Mouse (Mus musculus) MEL (cell line): Measurements from ENCODE around the gene Macrod1. TPM values are rescaled to one million over a fixed set of nuclear protein-coding genes. Genes with fewer than 3 reads are reported as not detected.

ENCODE experiments used
- DNase-seq: peaks from one replicate; pipeline ENCODE4 v3.0.0; 2011; ENCODE audit warnings: low read depth, low spot score
- H3K27ac ChIP-seq: 2 replicates; pipeline ENCODE4 v1.5.1; 2012; ENCODE audit warnings: low read depth, mild to moderate bottlenecking, control low read depth, low read length, moderate library complexity; ENCODE audit not compliant: control insufficient read depth
- H3K27me3 ChIP-seq, 2 experiments: fragments of 150-350 bp in 1 of 2; sonication (generic) in 1 of 2; 2 replicates each; pipeline ENCODE4 v1.6.1; 2012; ENCODE audit warnings: low read length in 2 of 2, mild to moderate bottlenecking in 2 of 2, improper control_type of control experiment in 1 of 2, moderate library complexity in 1 of 2; ENCODE audit not compliant: insufficient read depth in 2 of 2, control insufficient read depth in 1 of 2
- H3K36me3 ChIP-seq, 2 experiments: 2 replicates each; pipeline ENCODE4 v1.6.1; 2012 to 2014; ENCODE audit warnings: low read length in 2 of 2, improper control_type of control experiment in 1 of 2, inconsistent platforms in 1 of 2, mild to moderate bottlenecking in 1 of 2; ENCODE audit not compliant: insufficient read depth in 2 of 2, control insufficient read depth in 1 of 2
- H3K4me1 ChIP-seq, 2 experiments: fragments of 150-350 bp in 1 of 2; sonication (generic) in 1 of 2; 2 replicates each; pipeline ENCODE4 v1.6.1; 2012; ENCODE audit warnings: low read length in 2 of 2, improper control_type of control experiment in 1 of 2, mild to moderate bottlenecking in 1 of 2; ENCODE audit not compliant: insufficient read depth in 2 of 2, control insufficient read depth in 1 of 2
- H3K4me3 ChIP-seq, 2 experiments: fragments of 150-350 bp in 1 of 2; sonication (generic) in 1 of 2; 2 replicates each; pipeline ENCODE4 v1.5.1; 2012; ENCODE audit warnings: low read depth in 2 of 2, low read length in 2 of 2, mild to moderate bottlenecking in 2 of 2, moderate library complexity in 2 of 2, control low read depth in 1 of 2, improper control_type of control experiment in 1 of 2; ENCODE audit not compliant: control insufficient read depth in 1 of 2, insufficient read depth in 1 of 2
- H3K79me2 ChIP-seq: 2 replicates; pipeline ENCODE4 v1.6.1; 2012; ENCODE audit warnings: mild to moderate bottlenecking, low read length, moderate library complexity; ENCODE audit not compliant: control insufficient read depth, poor library complexity, insufficient read depth
- H3K9ac ChIP-seq: 2 replicates; pipeline ENCODE4 v1.6.1; 2012; ENCODE audit warnings: low read depth, mild to moderate bottlenecking, control low read depth, low read length, moderate library complexity; ENCODE audit not compliant: control insufficient read depth, poor library complexity, severe bottlenecking
- H3K9me3 ChIP-seq: fragments of 150-350 bp; sonication (generic); replicated peaks from 2 replicates; pipeline ENCODE4 v1.6.1; 2012; ENCODE audit warnings: mild to moderate bottlenecking, low read length, improper control_type of control experiment, moderate library complexity; ENCODE audit not compliant: insufficient read depth
- BHLHE40 ChIP-seq: IDR thresholded peaks from 2 replicates; pipeline ENCODE4 v1.6.1; 2012; ENCODE audit warnings: low read depth, mild to moderate bottlenecking, inconsistent platforms, low read length, improper control_type of control experiment, borderline replicate concordance
- CHD1 ChIP-seq: IDR thresholded peaks from 2 replicates; pipeline ENCODE4 v1.6.1; 2012; ENCODE audit warnings: low read depth, mild to moderate bottlenecking, inconsistent platforms, low read length, improper control_type of control experiment
- CTCF ChIP-seq, 3 experiments: IDR thresholded peaks in 2 of 3; conservative IDR thresholded peaks in 1 of 3; 2 replicates each; pipeline ENCODE4 v1.5.1; 2011 to 2012; ENCODE audit warnings: low read length in 3 of 3, low read depth in 2 of 3, mild to moderate bottlenecking in 2 of 3, improper control_type of control experiment in 1 of 3, inconsistent platforms in 1 of 3, mixed read lengths in 1 of 3, moderate library complexity in 1 of 3; ENCODE audit not compliant: control insufficient read depth in 1 of 3, insufficient read depth in 1 of 3, poor library complexity in 1 of 3, severe bottlenecking in 1 of 3
- E2F4 ChIP-seq: IDR thresholded peaks from 2 replicates; pipeline ENCODE4 v1.6.1; 2011; ENCODE audit warnings: low read depth, low read length, improper control_type of control experiment, borderline replicate concordance
- ELF1 ChIP-seq: IDR thresholded peaks from 2 replicates; pipeline ENCODE4 v1.6.1; 2014; ENCODE audit warnings: low read depth, mild to moderate bottlenecking, inconsistent platforms, low read length, improper control_type of control experiment, moderate library complexity
- EP300 ChIP-seq, 2 experiments: IDR thresholded peaks; 2 replicates each; pipeline ENCODE4 v1.6.1; 2011; ENCODE audit warnings: improper control_type of control experiment in 2 of 2, low read length in 2 of 2, low read depth in 1 of 2, mild to moderate bottlenecking in 1 of 2
- ETS1 ChIP-seq: IDR thresholded peaks from 2 replicates; pipeline ENCODE4 v1.6.1; 2012; ENCODE audit warnings: low read depth, mild to moderate bottlenecking, inconsistent platforms, low read length, improper control_type of control experiment, moderate library complexity
- GATA1 ChIP-seq: IDR thresholded peaks from 2 replicates; pipeline ENCODE4 v1.6.1; 2011; ENCODE audit warnings: low read depth, low read length, improper control_type of control experiment
- HCFC1 ChIP-seq: IDR thresholded peaks from 2 replicates; pipeline ENCODE4 v1.6.1; 2012; ENCODE audit warnings: low read depth, mild to moderate bottlenecking, inconsistent platforms, low read length, improper control_type of control experiment, moderate library complexity
- KAT2A ChIP-seq: conservative IDR thresholded peaks from 2 replicates; pipeline ENCODE4 v1.6.1; 2012; ENCODE audit warnings: low read depth, low read length, improper control_type of control experiment, inconsistent platforms
- MAFK ChIP-seq: IDR thresholded peaks from 2 replicates; pipeline ENCODE4 v1.6.1; 2011; ENCODE audit warnings: low read depth, mild to moderate bottlenecking, low read length, improper control_type of control experiment, borderline replicate concordance
- MAX ChIP-seq: IDR thresholded peaks from 2 replicates; pipeline ENCODE4 v1.6.1; 2011; ENCODE audit warnings: low read length, improper control_type of control experiment
- MEF2A ChIP-seq: IDR thresholded peaks from 2 replicates; pipeline ENCODE4 v1.6.1; 2014; ENCODE audit warnings: low read depth, mild to moderate bottlenecking, inconsistent platforms, low read length, improper control_type of control experiment; ENCODE audit not compliant: poor library complexity, insufficient replicate concordance, severe bottlenecking; ENCODE audit errors: extremely low read depth
- MXI1 ChIP-seq: IDR thresholded peaks from 2 replicates; pipeline ENCODE4 v1.6.1; 2011; ENCODE audit warnings: mild to moderate bottlenecking, low read depth, low read length, improper control_type of control experiment
- MYB ChIP-seq: IDR thresholded peaks from 2 replicates; pipeline ENCODE4 v1.6.1; 2011; ENCODE audit warnings: mild to moderate bottlenecking, low read depth, low read length, improper control_type of control experiment
- MYC ChIP-seq: IDR thresholded peaks from 2 replicates; pipeline ENCODE4 v1.6.1; 2011; ENCODE audit warnings: low read depth, mild to moderate bottlenecking, low read length, improper control_type of control experiment, moderate library complexity
- POLR2A ChIP-seq, 2 experiments: IDR thresholded peaks; 2 replicates each; pipeline ENCODE4 v1.6.1; 2011 to 2012; ENCODE audit warnings: low read length in 2 of 2, mild to moderate bottlenecking in 2 of 2, control low read depth in 1 of 2, improper control_type of control experiment in 1 of 2, low read depth in 1 of 2, moderate library complexity in 1 of 2; ENCODE audit not compliant: control insufficient read depth in 1 of 2, insufficient read depth in 1 of 2, poor library complexity in 1 of 2
- POLR2AphosphoS2 ChIP-seq: IDR thresholded peaks from 2 replicates; pipeline ENCODE4 v1.6.1; 2011; ENCODE audit warnings: low read length, improper control_type of control experiment
- RAD21 ChIP-seq: IDR thresholded peaks from 2 replicates; pipeline ENCODE4 v1.6.1; 2011; ENCODE audit warnings: mild to moderate bottlenecking, low read depth, low read length, improper control_type of control experiment
- SIN3A ChIP-seq: IDR thresholded peaks from 2 replicates; pipeline ENCODE4 v1.6.1; 2012; ENCODE audit warnings: low read length, improper control_type of control experiment, inconsistent platforms
- SMC3 ChIP-seq: IDR thresholded peaks from 2 replicates; pipeline ENCODE4 v1.6.1; 2011; ENCODE audit warnings: low read depth, low read length, improper control_type of control experiment
- TAL1 ChIP-seq: IDR thresholded peaks from 2 replicates; pipeline ENCODE4 v1.6.1; 2012; ENCODE audit warnings: mild to moderate bottlenecking, inconsistent platforms, low read length, moderate library complexity, mixed read lengths
- UBTF ChIP-seq: IDR thresholded peaks from 2 replicates; pipeline ENCODE4 v1.6.1; 2012; ENCODE audit warnings: low read depth, mild to moderate bottlenecking, inconsistent platforms, low read length, improper control_type of control experiment, moderate library complexity, borderline replicate concordance; ENCODE audit not compliant: insufficient read depth
- USF2 ChIP-seq, 2 experiments: IDR thresholded peaks; 2 replicates each; pipeline ENCODE4 v1.6.1; 2011 to 2012; ENCODE audit warnings: improper control_type of control experiment in 2 of 2, low read length in 2 of 2, borderline replicate concordance in 1 of 2, inconsistent platforms in 1 of 2, low read depth in 1 of 2, mild to moderate bottlenecking in 1 of 2; ENCODE audit not compliant: insufficient read depth in 1 of 2
- ZKSCAN1 ChIP-seq: IDR thresholded peaks from 2 replicates; pipeline ENCODE4 v1.6.1; 2012; ENCODE audit warnings: low read depth, mild to moderate bottlenecking, inconsistent platforms, low read length, improper control_type of control experiment, moderate library complexity
- ZMIZ1 ChIP-seq: IDR thresholded peaks from 2 replicates; pipeline ENCODE4 v1.6.1; 2012; ENCODE audit warnings: low read depth, mild to moderate bottlenecking, inconsistent platforms, low read length, improper control_type of control experiment, moderate library complexity
- polyA plus RNA-seq, 2 experiments: library from polyadenylated mRNA; stranded (reverse) in 1 of 2; unstranded in 1 of 2; fragments of >175 nt in 1 of 2; fragments of >200 nt in 1 of 2; gene quantifications; 2 replicates each; pipeline versions ENCODE4 v1.2.1 to v1.2.4; 2012; ENCODE audit warnings: low replicate concordance in 2 of 2, low read depth in 1 of 2; ENCODE audit not compliant: insufficient read length in 2 of 2, insufficient read depth in 1 of 2, missing spikeins in 1 of 2
- total RNA-seq: library from RNA; depleted of rRNA; stranded (reverse); fragments of 300-350 nt; gene quantifications from 2 replicates; pipeline ENCODE4 v1.2.3, GENCODE M21; 2012

The Macrod1 gene
- total and polyA plus RNA-seq, 3 experiments, result 4.5 to 15.7 TPM; not detected in 1

DNA sequence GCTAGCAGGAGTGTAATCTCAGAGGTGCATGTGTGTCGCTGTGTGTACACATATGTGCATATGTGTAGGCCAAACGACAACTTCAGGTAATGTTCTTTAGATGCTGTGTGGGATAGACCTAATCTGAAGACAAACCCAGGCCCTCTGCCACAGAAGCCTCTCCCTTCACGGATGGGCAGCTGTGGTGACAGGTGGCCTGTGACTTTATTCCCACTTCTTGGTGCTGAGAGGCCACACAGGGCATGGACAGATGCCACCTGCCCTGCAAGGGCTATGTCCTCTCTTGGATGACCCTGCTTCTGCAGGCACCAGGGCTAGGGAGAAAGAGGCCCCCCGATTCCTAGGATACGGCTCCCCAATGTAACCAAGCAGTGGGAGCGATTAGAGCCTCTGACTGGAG is 54.7 kb downstream of the Macrod1 start:
- TF ChIP-seq E2F4 (no peak), MAFK (no peak), UBTF (no peak), MYB (no peak), USF2 (IDR thresholded peaks at IDR 0.05; ENCODE audit: borderline replicate concordance in 1 of 2, insufficient read depth in 1 of 2, low read depth in 1 of 2, low read length in 2 of 2) (no peak), MXI1 (no peak), ZKSCAN1 (no peak), HCFC1 (no peak), CTCF (IDR thresholded peaks at IDR 0.05 in 2 of 3, conservative IDR thresholded peaks at IDR 0.05 in 1 of 3; ENCODE audit: control insufficient read depth in 1 of 3, insufficient read depth in 1 of 3, low read depth in 2 of 3, low read length in 3 of 3, poor library complexity in 1 of 3, severe bottlenecking in 1 of 3) (no peak), ETS1 (no peak), MYC (no peak), ELF1 (no peak)
- Histone ChIP-seq H3K27me3 (no peaks in the 10 kb centered on the region), H3K4me1 (peaks cover 4 to 5% of the 10 kb centered on the region in 2 experiments)

DNA sequence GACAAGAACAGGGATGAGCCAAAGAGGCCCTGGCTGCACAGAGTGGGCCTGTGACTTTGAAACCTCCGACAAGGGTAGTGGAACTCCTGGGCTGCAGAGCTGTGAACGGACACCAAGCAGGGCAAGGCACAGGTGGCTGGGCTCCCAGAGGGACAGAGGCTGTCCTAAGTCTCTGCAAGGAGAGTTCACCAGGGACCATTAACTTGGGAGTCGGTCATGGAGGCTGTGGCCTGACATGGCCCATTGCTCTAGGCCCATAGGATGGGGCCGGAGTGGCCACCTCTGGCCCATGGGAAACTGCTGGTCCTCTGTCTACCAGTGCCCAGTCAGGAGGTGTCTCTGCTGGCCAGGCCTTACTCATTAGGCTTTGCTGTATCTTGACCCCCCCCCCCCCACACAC is 55.1 kb downstream of the Macrod1 start:
- Histone ChIP-seq H3K4me1 (peaks cover 6 to 8% of the 10 kb centered on the region in 2 experiments), H3K9me3 (no peaks in the 10 kb centered on the region), H3K27ac (no peak overlapping the region), H3K9ac (no peak overlapping the region), H3K79me2 (no peaks in the 10 kb centered on the region), H3K27me3 (no peaks in the 10 kb centered on the region), H3K4me3 (no peak overlapping the region), H3K36me3 (peaks cover 0 to 1% of the 10 kb centered on the region in 2 experiments; a peak in 2 of 4 replicates)
- TF ChIP-seq SIN3A (no peak), BHLHE40 (no peak), ETS1 (no peak), POLR2AphosphoS2 (no peak), CTCF (IDR thresholded peaks at IDR 0.05 in 2 of 3, conservative IDR thresholded peaks at IDR 0.05 in 1 of 3; ENCODE audit: control insufficient read depth in 1 of 3, insufficient read depth in 1 of 3, low read depth in 2 of 3, low read length in 3 of 3, poor library complexity in 1 of 3, severe bottlenecking in 1 of 3) (no peak), GATA1 (no peak), RAD21 (no peak), ZKSCAN1 (no peak), MEF2A (no peak), CHD1 (no peak), MYB (no peak), MAX (no peak), EP300 (IDR thresholded peaks at IDR 0.05; ENCODE audit: low read depth in 1 of 2, low read length in 2 of 2) (no peak), ELF1 (no peak), KAT2A (no peak), TAL1 (no peak), POLR2A (IDR thresholded peaks at IDR 0.05; ENCODE audit: control insufficient read depth in 1 of 2, insufficient read depth in 1 of 2, low read depth in 1 of 2, low read length in 2 of 2, poor library complexity in 1 of 2) (no peak), USF2 (IDR thresholded peaks at IDR 0.05; ENCODE audit: borderline replicate concordance in 1 of 2, insufficient read depth in 1 of 2, low read depth in 1 of 2, low read length in 2 of 2) (no peak), ZMIZ1 (no peak), SMC3 (no peak)
- DNase-seq, result no peak

More for the DNA sequence above, 54.7 kb downstream of the Macrod1 start:
- Histone ChIP-seq H3K27ac (no peak overlapping the region), H3K4me3 (no peak overlapping the region), H3K79me2 (no peaks in the 10 kb centered on the region), H3K36me3 (no peaks in the 10 kb centered on the region; a peak in 1 of 4 replicates), H3K9me3 (no peaks in the 10 kb centered on the region), H3K9ac (no peak overlapping the region)
- no peak for DNase-seq
